Comparison of ENCODE assay signal across 8 mouse cellular contexts in genomic region chr16:20425855-20426598, GRCm38 (mm10). TPM values are rescaled to one million over a fixed set of nuclear protein-coding genes. Genes with fewer than 3 reads are reported as not detected.
DNase-seq lines count a peak whose midpoint lies in the region; ATAC-seq and TF ChIP-seq lines count a peak whose summit lies in the region.

Abcc5 (minus strand) TSS chr16:20426394.

- peak within 1 kb of the TSS; percentile 76 for H3K4me2 ChIP-seq in embryonic facial prominence, embryonic 13.5 days
- peak within 1 kb of the TSS; percentile 77 for H3K4me2 ChIP-seq in limb, embryonic 13.5 days (replicated peaks)
- peak within 1 kb of the TSS; percentile 77 for H3K4me2 ChIP-seq in midbrain, embryonic 16.5 days (ENCODE audit: low read length)

- H3K79me2 ChIP-seq in heart, adult 2 months (replicated peaks; ENCODE audit: control insufficient read depth, insufficient read depth, low read length): peaks cover 3% of the 10 kb centered on the region; the same call in 1 of the 2 replicates

- H3K36me3 ChIP-seq in embryonic facial prominence, embryonic 13.5 days: peaks cover 9% of the 10 kb centered on the region
- H3K36me3 ChIP-seq in heart, adult 2 months (ENCODE audit: control insufficient read depth, insufficient read depth, low read length): peaks cover 9% of the 10 kb centered on the region
- H3K36me3 ChIP-seq in limb, embryonic 13.5 days: peaks cover 13% of the 10 kb centered on the region
- no peaks in the 10 kb centered on the region for H3K36me3 ChIP-seq in midbrain, embryonic 16.5 days (ENCODE audit: control insufficient read depth, insufficient read depth, low read length)

- no peaks in the 10 kb centered on the region for H3K27me3 ChIP-seq in embryonic facial prominence, embryonic 13.5 days
- no peaks in the 10 kb centered on the region for H3K27me3 ChIP-seq in heart, adult 2 months (ENCODE audit: control insufficient read depth, insufficient read depth, low read length)
- no peaks in the 10 kb centered on the region for H3K27me3 ChIP-seq in limb, embryonic 13.5 days
- no peaks in the 10 kb centered on the region for H3K27me3 ChIP-seq in midbrain, embryonic 16.5 days (ENCODE audit: control insufficient read depth, insufficient read depth, low read depth, low read length)

- intact Hi-C loops in heart, adult 2 months (cut with DNase I): loop anchor here (2.0 to 10.0 kb wide), 5 partner anchors 19 to 311 kb away; partner anchors contain the start of genes Ap2m1, Eif2b5 and Parl

- peak within 1 kb of the TSS; percentile 81 for H3K4me3 ChIP-seq in embryonic facial prominence, embryonic 13.5 days
- peak within 1 kb of the TSS; percentile 59 for H3K4me3 ChIP-seq in heart, adult 2 months
- peak within 1 kb of the TSS; percentile 75 for H3K4me3 ChIP-seq in limb, embryonic 13.5 days
- H3K4me3 ChIP-seq in midbrain, embryonic 16.5 days (ENCODE audit: low read depth, low read length): peak within 1 kb of the TSS; percentile 85

- H3K27ac ChIP-seq in embryonic facial prominence, embryonic 13.5 days: peak within 1 kb of the TSS; percentile 91
- peak within 1 kb of the TSS; percentile 93 for H3K27ac ChIP-seq in heart, adult 2 months
- peak within 1 kb of the TSS; percentile 84 for H3K27ac ChIP-seq in limb, embryonic 13.5 days
- H3K27ac ChIP-seq in midbrain, embryonic 16.5 days (ENCODE audit: low read length): peak within 1 kb of the TSS; percentile 93

- peak; percentile 77 for TF ChIP-seq POLR2A in heart, adult 2 months (IDR thresholded peaks at IDR 0.05; ENCODE audit: insufficient read depth, low read depth, low read length)

- H3K4me1 ChIP-seq in embryonic facial prominence, embryonic 13.5 days: peaks cover 15% of the 10 kb centered on the region
- H3K4me1 ChIP-seq in heart, adult 2 months (ENCODE audit: control insufficient read depth, insufficient read depth, low read length): peaks cover 3% of the 10 kb centered on the region; the same call in 1 of the 2 replicates
- H3K4me1 ChIP-seq in limb, embryonic 13.5 days: peaks cover 15% of the 10 kb centered on the region
- peaks cover 22% of the 10 kb centered on the region for H3K4me1 ChIP-seq in midbrain, embryonic 16.5 days (ENCODE audit: control insufficient read depth, insufficient read depth, low read length)

- TF ChIP-seq CTCF in heart, adult 2 months (IDR thresholded peaks at IDR 0.05): 0 out of 2 replicates have a peak, but pooled peaks have one; percentile 99

- WGBS in embryonic facial prominence, embryonic 13.5 days: under 1% methylated on average over 62 of the region's 62 CpGs
- WGBS in heart, adult 2 months: under 1% methylated on average over 62 of the region's 62 CpGs
- under 1% methylated on average over 62 of the region's 62 CpGs for WGBS in limb, embryonic 13.5 days
- WGBS in midbrain, embryonic 16.5 days: 0% methylated on average over 62 of the region's 62 CpGs

- no peaks in the 10 kb centered on the region for H3K9me3 ChIP-seq in embryonic facial prominence, embryonic 13.5 days
- no peaks in the 10 kb centered on the region for H3K9me3 ChIP-seq in limb, embryonic 13.5 days
- no peaks in the 10 kb centered on the region for H3K9me3 ChIP-seq in midbrain, embryonic 16.5 days (replicated peaks; ENCODE audit: control insufficient read depth, low read length, poor library complexity, severe bottlenecking)

- DNase-seq in 3134 (ENCODE audit: extremely low read depth, insufficient read length, low spot score): peak; percentile 96
- DNase-seq in adrenal gland, postnatal 36 days: peak; percentile 93 to 96
- peak; percentile 93 for DNase-seq in heart, adult 2 months
- DNase-seq in kidney, adult 8-10 months: peak; percentile 88
- peak; percentile 93 for DNase-seq in spleen, postnatal 10 days (ENCODE audit: low spot score in 2 of 2)

- no peak for TF ChIP-seq EP300 in heart, adult 2 months (IDR thresholded peaks at IDR 0.05; ENCODE audit: insufficient read depth, low read depth, low read length)

- ATAC-seq in embryonic facial prominence, embryonic 13.5 days (ENCODE audit: insufficient number of reproducible peaks, insufficient read depth, low FRiP score, low TSS enrichment, low read depth): peak; percentile 98
- ATAC-seq in limb, embryonic 13.5 days (ENCODE audit: low FRiP score, low read depth): peak; percentile 99
- peak; percentile 100 for ATAC-seq in midbrain, embryonic 16.5 days

- H3K9ac ChIP-seq in embryonic facial prominence, embryonic 13.5 days: peak within 1 kb of the TSS; percentile 82
- peak within 1 kb of the TSS; percentile 75 for H3K9ac ChIP-seq in heart, adult 2 months (ENCODE audit: low read depth, low read length)
- peak within 1 kb of the TSS; percentile 80 for H3K9ac ChIP-seq in limb, embryonic 13.5 days
- H3K9ac ChIP-seq in midbrain, embryonic 16.5 days (ENCODE audit: low read depth, low read length): peak within 1 kb of the TSS; percentile 88

RNA-seq across cellular contexts. Expression of gene Abcc5, which starts in this region (rescaled TPM):
- total RNA-seq in adrenal gland, postnatal 36 days (2021): 10 to 100 TPM; 59.4 to 78.0 TPM
- polyA plus RNA-seq in embryonic facial prominence, embryonic 13.5 days (2015; fragmentation: Nextera tagmentation; extraction: Ambion mirVana): 77.0 and 88.5 TPM in 2 replicates
- 10 to 100 TPM; 22.6 to 25.6 TPM for total RNA-seq in heart, adult 2 months (2021)
- 61.4 and 95.6 TPM in 2 replicates for polyA plus RNA-seq in heart, adult 2 months (2012; rRNA removed)
- polyA plus RNA-seq in limb, embryonic 13.5 days (2015; fragmentation: Nextera tagmentation; extraction: Ambion mirVana): 86.9 and 100 TPM in 2 replicates
- 168 and 180 TPM in 2 replicates for polyA plus RNA-seq in midbrain, embryonic 16.5 days (2015; fragmentation: Nextera tagmentation; extraction: Ambion mirVana)

Comparison
In these comparisons a context has a peak if more than half of its experiments do, and no peak if none do; other contexts are left out.
1. Peak in every context shown above with its lines: DNase-seq, ATAC-seq, H3K4me3 ChIP-seq and H3K27ac ChIP-seq.